Mouse (Mus musculus) monocyte, adult 5-6 weeks (primary cell): ENCODE results near the gene Celf1. TPM values are rescaled to one million over a fixed set of nuclear protein-coding genes. Genes with fewer than 3 reads are reported as not detected.

Source experiments
- total RNA-seq: library from RNA; stranded (forward); fragments of 200-1000, 200-491, 200-594 nt; gene quantifications from 3 replicates; pipeline ENCODE4 v1.2.3, GENCODE M21; 2017

Gene Celf1
- total RNA-seq, 1 experiment from 2014 or later: 27.6 TPM

Other genes starting within 250 kb of the Celf1 start
- gene Fnbp4, start 195.0 kb upstream of the Celf1 start, total RNA-seq: 190 to 295 TPM (median 209 TPM) in 3 replicates
- gene Agbl2, start 157.7 kb upstream of the Celf1 start, total RNA-seq: 0.38 TPM in 1 of 3 replicates, not detected in the others
- 117 to 151 TPM (median 134 TPM) in 3 replicates for gene Mtch2, start 93.2 kb upstream of the Celf1 start, total RNA-seq
- gene C1qtnf4, start 54.5 kb upstream of the Celf1 start, total RNA-seq: not detected in 3 replicates
- gene Kbtbd4, start 35.6 kb upstream of the Celf1 start, total RNA-seq: 8.5 to 26.3 TPM (median 9.7 TPM) in 3 replicates
- gene Ndufs3, start 35.6 kb upstream of the Celf1 start, total RNA-seq: 58.5 to 72.9 TPM (median 61.1 TPM) in 3 replicates
- 4.3 TPM in 1 of 3 replicates, not detected in the others for gene Rapsn, start 95.2 kb downstream of the Celf1 start, total RNA-seq
- gene Psmc3, start 113.6 kb downstream of the Celf1 start, total RNA-seq: 235 to 255 TPM (median 248 TPM) in 3 replicates
- 15.6 to 33.3 TPM (median 26.7 TPM) in 3 replicates for gene Slc39a13, start 130.0 kb downstream of the Celf1 start, total RNA-seq
- 306 to 616 TPM (median 505 TPM) in 3 replicates for gene Spi1, start 142.0 kb downstream of the Celf1 start, total RNA-seq
- 1.4 to 5.2 TPM (median 3.7 TPM) in 3 replicates for gene Mybpc3, start 177.8 kb downstream of the Celf1 start, total RNA-seq
- gene Madd, start 243.5 kb downstream of the Celf1 start, total RNA-seq: 66.0 to 190 TPM (median 155 TPM) in 3 replicates